Mouse (Mus musculus) heart, embryonic 11.5 days (tissue): ENCODE measurements around the gene Lrrk2. TPM values are rescaled to one million over a fixed set of nuclear protein-coding genes. Genes with fewer than 3 reads are reported as not detected.
"Not testable (repeated sequence)": the region's sequence is repeated elsewhere in the genome, so short reads cannot be mapped to it uniquely, and the experiment has no call there.

Experiments used
- ATAC-seq: fragments of 200-750 bp; cut with Nextera tagmentation; replicated peaks from 2 replicates; pipeline ENCODE4 v1.8.0; 2017; ENCODE audit warnings: moderate library complexity; ENCODE audit not compliant: insufficient number of reproducible peaks, low FRiP score, low TSS enrichment
- H3K27ac ChIP-seq: fragments of 300-500 bp; sonication (generic); 2 replicates; pipeline ENCODE4 v1.5.1; 2014; ENCODE audit warnings: mild to moderate bottlenecking, low read depth, low read length
- H3K27me3 ChIP-seq: fragments of 300-500 bp; sonication (generic); 2 replicates; pipeline ENCODE4 v1.6.1; 2014; ENCODE audit warnings: mild to moderate bottlenecking, low read length, mixed read lengths; ENCODE audit not compliant: control insufficient read depth, insufficient read depth
- H3K36me3 ChIP-seq: fragments of 300-500 bp; sonication (generic); 2 replicates; pipeline ENCODE4 v1.6.1; 2014; ENCODE audit warnings: mild to moderate bottlenecking, low read length, moderate library complexity, mixed read lengths; ENCODE audit not compliant: control insufficient read depth, insufficient read depth
- H3K4me1 ChIP-seq: fragments of 300-500 bp; sonication (generic); 2 replicates; pipeline ENCODE4 v1.6.1; 2014; ENCODE audit warnings: low read length; ENCODE audit not compliant: control insufficient read depth, insufficient read depth
- H3K4me2 ChIP-seq: fragments of 300-500 bp; sonication (generic); 2 replicates; pipeline ENCODE4 v1.6.1; 2014; ENCODE audit warnings: mild to moderate bottlenecking, moderate library complexity
- H3K4me3 ChIP-seq: fragments of 300-500 bp; sonication (generic); 2 replicates; pipeline ENCODE4 v1.5.1; 2014; ENCODE audit warnings: low read depth, low read length
- H3K9ac ChIP-seq: fragments of 300-500 bp; sonication (generic); 2 replicates; pipeline ENCODE4 v1.6.1; 2014; ENCODE audit warnings: mild to moderate bottlenecking, low read depth, low read length, moderate library complexity
- H3K9me3 ChIP-seq: fragments of 300-500 bp; sonication (generic); replicated peaks from 2 replicates; pipeline ENCODE4 v1.6.1; 2016; ENCODE audit warnings: low read length; ENCODE audit not compliant: control insufficient read depth
- WGBS: fragments of 180-500 bp; shearing (Covaris S2); extraction: QIAGEN DNeasy Blood & Tissue Kit; methylation state at CpG from one replicate; pipeline ENCODE4 v1.1.7; 2014; ENCODE audit not compliant: insufficient replicate concordance; 5-methylcytosine and 5-hydroxymethylcytosine counted together
- polyA plus RNA-seq: library from polyadenylated mRNA; unstranded; fragments of >200 nt; fragmentation: Nextera tagmentation; extraction: Ambion mirVana; gene quantifications from 2 replicates; pipeline ENCODE4 v1.2.1, GENCODE M21; 2014

The Lrrk2 gene
- polyA plus RNA-seq, 1 experiment from 2014 or later = 5.6 TPM

DNA sequence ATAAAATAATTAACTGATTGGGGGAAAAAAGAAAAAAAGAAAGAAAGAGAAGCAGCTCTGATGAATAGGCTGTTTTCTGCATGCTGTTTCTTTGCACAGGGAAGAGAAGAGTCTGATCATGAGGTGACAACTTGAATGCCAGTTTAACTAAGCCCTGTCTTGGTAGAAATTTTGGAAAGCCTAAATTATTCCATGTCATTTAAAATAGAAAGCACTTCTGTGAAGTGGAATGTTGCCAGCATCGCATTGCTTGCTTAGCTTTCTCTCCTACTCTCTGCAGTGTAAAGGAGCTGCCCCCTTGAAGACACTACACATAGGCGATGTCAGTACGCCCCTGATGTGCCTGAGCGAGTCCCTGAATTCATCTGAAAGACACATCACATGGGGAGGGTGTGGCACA, 133.5 kb downstream of the Lrrk2 start:
- Histone ChIP-seq H3K4me3 (no peak overlapping the region), H3K27me3 (no peaks in the 10 kb centered on the region), H3K4me1 (no peaks in the 10 kb centered on the region), H3K4me2 (no peak overlapping the region), H3K27ac (no peak overlapping the region), H3K9me3 (no peaks in the 10 kb centered on the region), H3K9ac (no peak overlapping the region), H3K36me3 (peaks cover 2% of the 10 kb centered on the region; the same call in 1 of the 2 replicates)
- ATAC-seq = no peak
- WGBS = 78% methylated on average over 4 of the region's 4 CpGs

DNA sequence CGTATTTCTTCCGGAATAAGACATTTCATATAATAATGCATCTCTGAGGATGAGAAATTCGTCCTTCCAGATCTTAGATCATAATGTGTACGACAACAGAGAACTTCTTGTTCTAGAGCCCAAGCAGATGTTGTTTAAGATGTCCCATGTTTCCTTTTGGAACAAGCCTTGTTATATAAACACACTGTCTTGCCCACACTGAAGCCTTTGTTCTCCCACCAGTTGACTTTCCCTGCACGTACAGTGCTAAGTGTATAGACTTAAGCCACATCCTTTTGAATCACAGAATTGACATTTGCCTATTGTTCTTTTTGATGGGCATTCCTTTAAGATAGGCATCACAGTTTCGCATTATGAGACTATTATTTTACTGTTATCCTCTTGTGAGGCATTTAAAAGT, 162.3 kb downstream of the Lrrk2 start:
- 77% methylated on average over 6 of the region's 6 CpGs for WGBS
- Histone ChIP-seq H3K9ac (no peak overlapping the region), H3K36me3 (no peaks in the 10 kb centered on the region), H3K4me3 (no peak overlapping the region), H3K9me3 (no peaks in the 10 kb centered on the region), H3K4me2 (no peak overlapping the region), H3K27me3 (no peaks in the 10 kb centered on the region), H3K4me1 (no peaks in the 10 kb centered on the region), H3K27ac (no peak overlapping the region)
- ATAC-seq = no peak

DNA sequence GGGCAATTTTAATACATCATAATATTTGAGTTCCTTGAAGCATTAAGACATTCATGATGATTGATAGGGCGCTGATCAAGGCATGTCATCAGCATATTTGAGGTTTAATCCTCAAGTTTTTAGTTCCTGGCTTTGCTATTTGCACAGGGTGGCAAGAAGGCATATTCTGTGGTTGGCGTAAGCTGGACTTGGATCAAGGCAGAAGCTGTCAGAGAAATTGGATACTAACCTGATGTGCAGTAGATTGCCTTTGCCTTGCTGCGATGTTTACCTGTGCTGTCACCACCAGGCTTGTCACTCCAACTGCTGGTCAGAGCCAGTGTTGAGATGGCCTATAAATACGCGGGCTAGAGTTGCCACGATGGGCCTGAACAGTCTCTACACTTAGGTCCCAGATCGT, 165.0 kb downstream of the Lrrk2 start, which contains the start of gene Smgc:
Gene Smgc, plus strand, starts transcription at position 301 of the 400 bp plus-strand sequence.
- Histone ChIP-seq H3K9me3 (no peaks in the 10 kb centered on the region), H3K4me2 (no peak within 1 kb of the TSS), H3K4me1 (no peaks in the 10 kb centered on the region), H3K4me3 (no peak within 1 kb of the TSS), H3K9ac (no peak within 1 kb of the TSS), H3K36me3 (no peaks in the 10 kb centered on the region), H3K27me3 (no peaks in the 10 kb centered on the region), H3K27ac (no peak within 1 kb of the TSS)
- WGBS = 76% methylated on average over 7 of the region's 7 CpGs
- no peak for ATAC-seq

DNA sequence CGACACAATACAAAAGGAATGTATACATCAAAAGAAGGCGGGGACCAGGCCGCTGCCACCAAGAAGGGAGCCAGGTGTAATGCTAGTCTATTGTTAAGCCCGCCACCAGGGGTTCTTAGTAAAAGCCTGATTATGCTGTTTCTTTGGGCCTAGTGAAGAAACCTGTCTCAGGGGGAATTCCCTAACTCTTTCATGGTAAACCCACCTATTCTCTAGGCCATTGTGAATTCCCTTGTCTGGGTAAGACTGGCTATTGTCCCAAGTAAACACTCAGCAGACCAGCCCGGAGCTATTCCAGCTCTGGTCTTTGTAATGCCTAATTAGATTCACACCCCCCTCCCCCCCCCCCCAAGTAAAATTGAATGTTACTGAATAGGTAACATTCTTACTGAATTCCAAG, 191.2 kb downstream of the Lrrk2 start:
- H3K9ac ChIP-seq, ATAC-seq, H3K4me3 ChIP-seq, H3K27me3 ChIP-seq, H3K4me2 ChIP-seq, H3K27ac ChIP-seq, H3K4me1 ChIP-seq, H3K36me3 ChIP-seq, H3K9me3 ChIP-seq: not testable (repeated sequence)
- WGBS = 42% methylated on average over 5 of the region's 5 CpGs

Other genes with a start within 250 kb of the Lrrk2 start
- 1.6 and 1.9 TPM in 2 replicates for gene Slc2a13, start 99.9 kb upstream of the Lrrk2 start, polyA plus RNA-seq
- gene Smgc, start 165.1 kb downstream of the Lrrk2 start, polyA plus RNA-seq = not detected in 2 replicates